Mouse (Mus musculus): ENCODE results near the gene Vmp1. TPM values are rescaled to one million over a fixed set of nuclear protein-coding genes. Genes with fewer than 3 reads are reported as not detected.

Vmp1 gene
- polyA plus RNA-seq, 1 experiment from 2014 or later: 80.8 TPM

- WGBS (ENCODE audit: insufficient replicate concordance): 74% methylated on average over 4 of the region's 4 CpGs
- Histone ChIP-seq H3K36me3 (replicated peaks) (peaks cover 74% of the 10 kb centered on the region), H3K9ac (no peak overlapping the region), H3K4me1 (replicated peaks) (no peaks in the 10 kb centered on the region), H3K4me2 (no peak overlapping the region), H3K9me3 (replicated peaks) (no peaks in the 10 kb centered on the region), H3K4me3 (replicated peaks) (no peak overlapping the region), H3K27ac (replicated peaks) (no peak overlapping the region), H3K27me3 (no peaks in the 10 kb centered on the region)
- no peak for ATAC-seq (ENCODE audit: insufficient read depth)
Observed at GRCm38 (mm10) chr11:86558258-86558657, 125.4 kb downstream of the Vmp1 start.

GRCm38 (mm10) chr11:86553525-86553924, 130.1 kb downstream of the Vmp1 start:
- no peaks in the 10 kb centered on the region for H3K27me3 ChIP-seq
- H3K4me2 ChIP-seq: no peak overlapping the region
- no peaks in the 10 kb centered on the region for H3K4me1 ChIP-seq (replicated peaks)
- peaks cover 65% of the 10 kb centered on the region for H3K36me3 ChIP-seq (replicated peaks)
- H3K4me3 ChIP-seq (replicated peaks): no peak overlapping the region
- 86% methylated on average over 6 of the region's 6 CpGs for WGBS (ENCODE audit: insufficient replicate concordance)
- no peak overlapping the region for H3K27ac ChIP-seq (replicated peaks)
- ATAC-seq (ENCODE audit: insufficient read depth): no peak
- H3K9me3 ChIP-seq (replicated peaks): no peaks in the 10 kb centered on the region
- no peak overlapping the region for H3K9ac ChIP-seq

DNA sequence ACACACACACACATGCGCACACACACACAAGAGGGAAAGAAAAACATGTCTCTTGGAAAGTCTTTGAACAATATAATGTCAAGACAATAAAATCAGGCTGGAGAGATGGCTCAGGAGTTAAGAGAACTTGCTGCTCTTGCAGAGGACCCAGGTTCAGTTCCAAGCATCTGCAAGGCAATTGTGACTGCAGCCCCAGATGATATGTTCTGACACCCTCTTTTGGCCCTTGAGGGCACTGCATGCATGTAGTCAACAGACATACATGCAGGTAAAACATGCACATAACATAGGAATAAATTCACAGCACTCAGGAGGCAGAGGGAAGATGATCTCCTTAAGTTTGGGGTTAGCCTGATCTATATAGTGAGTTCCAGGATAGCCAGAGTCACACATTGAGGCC, 136.2 kb downstream of the Vmp1 start:
- Histone ChIP-seq H3K9me3 (replicated peaks) (no peaks in the 10 kb centered on the region), H3K36me3 (replicated peaks) (peaks cover 31% of the 10 kb centered on the region), H3K4me2 (no peak overlapping the region), H3K4me3 (replicated peaks) (no peak overlapping the region), H3K27me3 (no peaks in the 10 kb centered on the region), H3K27ac (replicated peaks) (no peak overlapping the region), H3K4me1 (replicated peaks) (peaks cover 26% of the 10 kb centered on the region), H3K9ac (no peak overlapping the region)
- 93% methylated on average over 1 of the region's 1 CpGs for WGBS (ENCODE audit: insufficient replicate concordance)
- no peak for ATAC-seq (ENCODE audit: insufficient read depth)

DNA sequence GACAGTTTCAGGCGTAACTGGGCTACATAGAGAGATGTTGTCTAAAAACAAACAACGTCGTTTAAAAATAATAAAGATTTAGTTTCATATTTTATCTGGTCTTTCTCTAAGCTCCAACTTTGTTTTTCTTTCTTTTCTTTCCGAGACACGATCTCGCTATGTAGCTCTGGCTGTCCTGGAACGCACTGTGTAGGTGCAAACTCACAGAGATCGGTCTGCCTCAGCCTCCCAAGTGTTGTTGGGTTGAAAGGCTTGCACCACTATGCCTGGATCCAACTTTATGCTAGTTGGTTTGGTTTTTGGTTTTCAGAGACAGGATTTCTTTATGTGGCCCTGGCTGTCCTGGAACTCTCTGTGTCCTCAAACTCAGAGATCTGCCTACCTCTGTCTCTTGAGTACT, 138.1 kb downstream of the Vmp1 start:
- Histone ChIP-seq H3K4me3 (replicated peaks) (peak overlapping the region; percentile 84), H3K4me2 (peak overlapping the region; percentile 72), H3K9me3 (replicated peaks) (no peaks in the 10 kb centered on the region), H3K4me1 (replicated peaks) (peaks cover 36% of the 10 kb centered on the region), H3K27me3 (no peaks in the 10 kb centered on the region), H3K27ac (replicated peaks) (peak overlapping the region; percentile 88), H3K9ac (peak overlapping the region; percentile 60), H3K36me3 (replicated peaks) (peaks cover 23% of the 10 kb centered on the region)
- no peak for ATAC-seq (ENCODE audit: insufficient read depth)
- 61% methylated on average over 8 of the region's 8 CpGs for WGBS (ENCODE audit: insufficient replicate concordance)

- peak; percentile 98 for ATAC-seq (ENCODE audit: insufficient read depth)
- peak within 1 kb of the TSS; percentile 97 for H3K9ac ChIP-seq
- H3K27ac ChIP-seq (replicated peaks): peak within 1 kb of the TSS; percentile 88
- H3K4me2 ChIP-seq: peak within 1 kb of the TSS; percentile 72
- H3K4me1 ChIP-seq (replicated peaks): peaks cover 42% of the 10 kb centered on the region
- H3K9me3 ChIP-seq (replicated peaks): no peaks in the 10 kb centered on the region
- peaks cover 15% of the 10 kb centered on the region for H3K36me3 ChIP-seq (replicated peaks)
- under 1% methylated on average over 43 of the region's 43 CpGs for WGBS (ENCODE audit: insufficient replicate concordance)
- peak within 1 kb of the TSS; percentile 84 for H3K4me3 ChIP-seq (replicated peaks)
- no peaks in the 10 kb centered on the region for H3K27me3 ChIP-seq
Observed at GRCm38 (mm10) chr11:86544639-86545299, 138.9 kb downstream of the Vmp1 start, which contains the start of the genes Rps6kb1 and Tubd1. Rps6kb1 (minus strand) TSS chr11:86544805. Tubd1 (plus strand) TSS chr11:86544991.

DNA sequence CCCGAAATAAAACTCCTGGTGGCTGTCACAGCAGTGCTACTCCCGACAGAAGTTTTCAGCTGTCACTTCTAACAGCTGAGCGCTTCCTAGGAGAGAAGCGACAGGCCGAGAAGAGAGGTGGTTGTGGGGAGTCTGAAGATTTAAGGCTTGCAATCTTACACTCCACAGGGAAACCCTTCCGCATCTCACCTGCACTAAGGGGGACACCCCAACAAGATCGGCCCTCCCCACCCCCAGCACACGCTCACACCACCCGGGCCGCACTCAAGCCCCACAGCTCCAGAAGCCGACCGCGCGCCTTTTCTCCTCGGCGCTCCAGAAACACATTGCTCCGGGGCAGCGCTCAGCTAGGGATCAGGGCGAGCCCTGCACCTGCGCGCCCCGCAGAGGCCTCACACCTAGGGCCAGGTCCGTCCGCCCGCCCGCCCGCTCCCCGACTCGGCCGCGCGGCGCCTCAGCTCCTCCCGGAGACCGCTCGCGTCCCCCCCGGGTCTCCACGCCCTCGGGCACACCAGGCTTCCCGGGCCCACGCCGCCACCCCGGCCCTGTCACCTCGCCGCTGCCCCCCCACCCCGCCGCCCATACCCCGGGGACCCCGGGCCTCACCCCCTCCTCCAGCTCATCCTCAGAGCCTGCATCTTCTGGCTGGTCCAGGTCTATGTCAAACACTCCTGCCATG, 139.5 kb downstream of the Vmp1 start:
- peak overlapping the region; percentile 97 for H3K9ac ChIP-seq
- H3K4me1 ChIP-seq (replicated peaks): peaks cover 44% of the 10 kb centered on the region
- peak overlapping the region; percentile 88 for H3K27ac ChIP-seq (replicated peaks)
- H3K4me3 ChIP-seq (replicated peaks): peak overlapping the region; percentile 84
- H3K36me3 ChIP-seq (replicated peaks): peaks cover 9% of the 10 kb centered on the region
- no peaks in the 10 kb centered on the region for H3K27me3 ChIP-seq
- under 1% methylated on average over 50 of the region's 50 CpGs for WGBS (ENCODE audit: insufficient replicate concordance)
- H3K9me3 ChIP-seq (replicated peaks): no peaks in the 10 kb centered on the region
- peak overlapping the region; percentile 72 for H3K4me2 ChIP-seq
- peak; percentile 72 for ATAC-seq (ENCODE audit: insufficient read depth)

DNA sequence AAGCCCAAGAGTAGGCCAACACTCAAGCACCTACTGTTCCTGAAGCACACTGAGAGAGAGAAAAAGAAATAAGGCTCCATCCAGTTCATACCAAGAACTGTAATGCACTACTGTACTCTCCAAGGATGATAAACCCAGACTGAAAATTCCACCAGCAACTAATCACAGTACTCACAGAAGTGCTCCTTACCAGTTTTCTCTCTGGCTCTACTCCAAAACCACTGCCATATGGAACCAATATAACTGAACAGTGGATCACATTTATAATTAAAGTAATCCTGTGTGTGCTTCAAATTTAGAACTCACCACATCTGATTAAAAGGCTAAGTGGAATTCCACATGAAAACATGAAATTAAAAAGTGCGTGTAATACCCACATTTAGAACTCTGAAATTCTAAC, 140.8 kb downstream of the Vmp1 start:
- WGBS (ENCODE audit: insufficient replicate concordance): 85% methylated on average over 1 of the region's 1 CpGs
- no peak overlapping the region; the same call in 1 of the 2 replicates for H3K9ac ChIP-seq
- H3K4me3 ChIP-seq (replicated peaks): peak overlapping the region; percentile 84

DNA sequence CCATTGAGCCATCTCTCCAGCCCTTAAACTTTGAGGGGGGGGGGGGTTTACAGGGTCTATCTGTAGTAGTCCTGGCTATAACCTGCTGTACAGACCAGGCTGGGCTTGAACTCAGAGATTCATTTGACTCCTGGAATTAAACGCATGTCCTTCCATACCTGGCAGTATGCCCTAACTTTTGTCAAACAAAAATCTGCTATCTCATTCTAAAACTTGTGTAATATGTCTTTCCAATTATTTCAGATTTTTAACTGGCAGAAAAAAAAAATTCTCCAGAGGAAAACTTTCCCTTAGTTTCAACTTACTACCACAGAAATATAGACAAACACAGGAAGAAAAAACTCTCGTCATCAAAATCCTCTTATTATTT, 143.2 kb downstream of the Vmp1 start:
- no peak overlapping the region for H3K9ac ChIP-seq
- no peaks in the 10 kb centered on the region for H3K27me3 ChIP-seq
- H3K27ac ChIP-seq (replicated peaks): no peak overlapping the region
- no peak for ATAC-seq (ENCODE audit: insufficient read depth)
- 79% methylated on average over 2 of the region's 2 CpGs for WGBS (ENCODE audit: insufficient replicate concordance)
- no peaks in the 10 kb centered on the region for H3K9me3 ChIP-seq (replicated peaks)
- no peak overlapping the region for H3K4me3 ChIP-seq (replicated peaks)
- peaks cover 33% of the 10 kb centered on the region for H3K4me1 ChIP-seq (replicated peaks)
- no peak overlapping the region for H3K4me2 ChIP-seq
- H3K36me3 ChIP-seq (replicated peaks): 0 out of 2 replicates have a peak, but pooled peaks cover 3% of the 10 kb centered on the region

More for the DNA sequence above, 140.8 kb downstream of the Vmp1 start:
- Histone ChIP-seq H3K4me1 (replicated peaks) (peaks cover 46% of the 10 kb centered on the region), H3K27me3 (no peaks in the 10 kb centered on the region), H3K36me3 (replicated peaks) (0 out of 2 replicates have a peak, but pooled peaks cover 3% of the 10 kb centered on the region), H3K4me2 (peak overlapping the region; percentile 72), H3K9me3 (replicated peaks) (no peaks in the 10 kb centered on the region), H3K27ac (replicated peaks) (no peak overlapping the region)
- ATAC-seq (ENCODE audit: insufficient read depth): no peak

DNA sequence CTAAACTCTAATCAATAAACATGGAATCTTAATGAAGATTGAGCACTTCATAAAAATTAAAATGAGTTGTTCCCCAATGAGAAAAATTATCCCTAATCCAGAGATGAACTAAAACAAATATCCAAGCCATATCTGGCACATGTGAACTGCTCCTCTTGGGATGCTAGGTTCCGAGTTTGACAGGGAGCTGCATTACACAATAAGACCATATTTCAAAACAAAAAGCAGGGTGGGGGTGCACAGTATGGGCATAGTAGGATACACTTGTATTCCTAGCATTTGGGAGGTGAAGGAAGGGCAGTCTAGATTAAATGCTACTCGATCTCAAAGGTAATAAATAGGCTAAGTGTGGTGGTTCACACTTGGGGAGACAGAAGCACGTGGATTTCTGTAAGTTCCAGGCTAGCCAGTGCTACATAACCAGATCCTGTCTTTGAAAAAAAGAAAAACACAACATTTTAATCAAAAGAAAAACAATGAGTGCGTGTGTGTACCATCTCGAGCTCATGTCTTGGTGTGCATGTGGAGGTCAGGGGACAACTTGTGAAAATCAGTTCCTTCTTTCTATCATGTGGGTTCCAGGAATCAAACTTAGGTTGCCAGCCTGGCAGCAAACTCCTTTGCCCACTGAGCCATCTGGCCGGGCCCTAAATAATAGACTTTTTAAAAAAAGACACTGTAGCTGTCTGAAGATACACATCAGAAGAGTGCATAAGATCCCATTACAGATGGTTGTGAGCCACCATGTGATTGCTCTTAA, 143.7 kb downstream of the Vmp1 start:
- no peak for ATAC-seq (ENCODE audit: insufficient read depth)
- 0 out of 2 replicates have a peak, but pooled peaks cover 3% of the 10 kb centered on the region for H3K36me3 ChIP-seq (replicated peaks)
- peaks cover 33% of the 10 kb centered on the region for H3K4me1 ChIP-seq (replicated peaks)
- no peak overlapping the region for H3K27ac ChIP-seq (replicated peaks)
- no peak overlapping the region for H3K4me3 ChIP-seq (replicated peaks)
- no peak overlapping the region for H3K4me2 ChIP-seq
- 74% methylated on average over 6 of the region's 6 CpGs for WGBS (ENCODE audit: insufficient replicate concordance)
- H3K27me3 ChIP-seq: no peaks in the 10 kb centered on the region
- H3K9me3 ChIP-seq (replicated peaks): no peaks in the 10 kb centered on the region
- H3K9ac ChIP-seq: no peak overlapping the region

DNA sequence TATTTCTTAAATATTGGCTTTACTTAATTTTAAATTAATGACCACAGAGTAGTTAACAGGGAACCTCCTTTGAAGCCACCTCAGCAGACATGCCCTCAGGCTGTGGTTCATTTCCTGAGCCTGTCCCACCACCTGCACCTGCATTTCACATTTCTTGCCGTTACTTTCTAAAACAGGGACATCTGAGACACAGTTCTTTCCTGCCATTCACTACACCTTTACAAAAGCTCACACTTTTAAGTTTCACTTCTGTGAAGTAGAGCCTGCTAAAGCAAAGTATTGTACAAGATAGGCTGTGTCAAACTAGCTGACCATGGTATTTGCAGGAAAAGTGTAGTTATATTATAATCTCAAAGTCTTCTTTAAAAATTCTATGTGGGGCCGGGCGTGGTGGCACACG, 144.8 kb downstream of the Vmp1 start:
- H3K9me3 ChIP-seq (replicated peaks): no peaks in the 10 kb centered on the region
- H3K4me1 ChIP-seq (replicated peaks): peaks cover 33% of the 10 kb centered on the region
- H3K9ac ChIP-seq: no peak overlapping the region
- H3K27ac ChIP-seq (replicated peaks): no peak overlapping the region
- no peak overlapping the region for H3K4me3 ChIP-seq (replicated peaks)
- peaks cover 8% of the 10 kb centered on the region for H3K36me3 ChIP-seq (replicated peaks)
- ATAC-seq (ENCODE audit: insufficient read depth): no peak
- H3K4me2 ChIP-seq: no peak overlapping the region
- WGBS (ENCODE audit: insufficient replicate concordance): 86% methylated on average over 4 of the region's 4 CpGs
- no peaks in the 10 kb centered on the region for H3K27me3 ChIP-seq
